Mouse (Mus musculus) hindbrain, postnatal 0 days (tissue): ENCODE results near the gene Cdt1. TPM values are rescaled to one million over a fixed set of nuclear protein-coding genes. Genes with fewer than 3 reads are reported as not detected.

Experiments
- ATAC-seq: fragments of 200-750 bp; cut with Nextera tagmentation; 2 replicates; pipeline ENCODE4 v1.8.0; 2017; ENCODE audit warnings: mild to moderate bottlenecking, moderate TSS enrichment, moderate library complexity
- DNase-seq: peaks from one replicate; pipeline ENCODE4 v3.0.0-alpha.2; 2015; ENCODE audit warnings: low spot score
- H3K27ac ChIP-seq: fragments of 300-500 bp; sonication (generic); 2 replicates; pipeline ENCODE4 v1.5.1; 2014; ENCODE audit warnings: mild to moderate bottlenecking
- H3K27me3 ChIP-seq: fragments of 300-500 bp; sonication (generic); 2 replicates; pipeline ENCODE4 v1.6.1; 2014; ENCODE audit warnings: low read length, mixed read lengths; ENCODE audit not compliant: insufficient read depth
- H3K36me3 ChIP-seq: fragments of 300-500 bp; sonication (generic); 2 replicates; pipeline ENCODE4 v1.6.1; 2014; ENCODE audit warnings: low read length, mixed read lengths; ENCODE audit not compliant: insufficient read depth
- H3K4me1 ChIP-seq: fragments of 300-500 bp; sonication (generic); 2 replicates; pipeline ENCODE4 v1.6.1; 2014; ENCODE audit warnings: antibody characterized with exemption, low read length, mixed read lengths; ENCODE audit not compliant: insufficient read depth
- H3K4me2 ChIP-seq: fragments of 300-500 bp; sonication (generic); 2 replicates; pipeline ENCODE4 v1.6.1; 2014; ENCODE audit warnings: low read depth, mild to moderate bottlenecking, low read length, moderate library complexity, mixed read lengths
- H3K4me3 ChIP-seq: fragments of 300-500 bp; sonication (generic); 2 replicates; pipeline ENCODE4 v1.5.1; 2014; ENCODE audit warnings: low read length
- H3K9ac ChIP-seq: fragments of 300-500 bp; sonication (generic); replicated peaks from 2 replicates; pipeline ENCODE4 v1.6.1; 2014; ENCODE audit warnings: mild to moderate bottlenecking, low read length, moderate library complexity, mixed read lengths
- H3K9me3 ChIP-seq: fragments of 300-500 bp; sonication (generic); 2 replicates; pipeline ENCODE4 v1.6.1; 2016; ENCODE audit warnings: low read length, mixed read lengths
- CTCF ChIP-seq: IDR thresholded peaks from 2 replicates; pipeline ENCODE4 v1.5.1; 2016; ENCODE audit warnings: antibody characterized with exemption, control low read depth, low read depth
- WGBS: fragments of 180-500 bp; shearing (Covaris S2); extraction: QIAGEN DNeasy Blood & Tissue Kit; methylation state at CpG from one replicate; pipeline ENCODE4 v1.1.7; 2014; 5-methylcytosine and 5-hydroxymethylcytosine counted together
- polyA plus RNA-seq: library from polyadenylated mRNA; unstranded; fragments of >200 nt; fragmentation: Nextera tagmentation; extraction: Ambion mirVana; gene quantifications from 2 replicates; pipeline ENCODE4 v1.2.1, GENCODE M21; 2015
- total RNA-seq: library from RNA; depleted of rRNA; stranded (reverse); fragments of >200 nt; gene quantifications from 2 replicates; pipeline ENCODE4 v1.2.3, GENCODE M21; 2014

Gene Cdt1
- total and polyA plus RNA-seq, 2 experiments from 2014 or later: 10.7 to 26.3 TPM

DNA sequence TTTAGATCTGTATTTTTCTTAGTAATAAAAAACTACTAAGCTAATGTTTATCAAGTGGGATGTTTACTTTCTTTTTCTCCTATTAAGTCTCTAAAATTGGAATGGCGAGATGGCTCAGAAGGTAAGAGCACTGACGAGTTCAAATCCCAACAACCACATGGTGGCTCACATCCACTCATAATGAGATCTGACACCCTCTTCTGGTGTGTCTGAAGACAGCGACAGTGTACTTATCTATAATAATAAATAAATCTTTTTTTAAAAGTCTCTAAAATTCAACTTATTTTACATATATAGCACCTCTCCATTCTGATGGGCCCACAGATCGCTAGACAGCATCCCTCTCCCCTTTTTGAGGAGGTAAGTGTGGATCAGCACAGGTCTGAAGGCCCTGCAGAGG lies 42.4 kb downstream of the Cdt1 start:
- H3K27ac ChIP-seq: no peak overlapping the region
- peak overlapping the region; percentile 73; the same call in 1 of the 2 replicates for H3K4me3 ChIP-seq
- ATAC-seq: no peak
- peaks cover 12% of the 10 kb centered on the region for H3K4me1 ChIP-seq
- H3K4me2 ChIP-seq: peak overlapping the region; percentile 77
- no peaks in the 10 kb centered on the region for H3K9me3 ChIP-seq
- H3K27me3 ChIP-seq: no peaks in the 10 kb centered on the region
- 45% methylated on average over 4 of the region's 4 CpGs for WGBS
- TF ChIP-seq CTCF: no peak; the same call in 1 of the 2 replicates
- no peak for DNase-seq
- H3K9ac ChIP-seq: no peak overlapping the region
- 0 out of 2 replicates have a peak, but pooled peaks cover 5% of the 10 kb centered on the region for H3K36me3 ChIP-seq

DNA sequence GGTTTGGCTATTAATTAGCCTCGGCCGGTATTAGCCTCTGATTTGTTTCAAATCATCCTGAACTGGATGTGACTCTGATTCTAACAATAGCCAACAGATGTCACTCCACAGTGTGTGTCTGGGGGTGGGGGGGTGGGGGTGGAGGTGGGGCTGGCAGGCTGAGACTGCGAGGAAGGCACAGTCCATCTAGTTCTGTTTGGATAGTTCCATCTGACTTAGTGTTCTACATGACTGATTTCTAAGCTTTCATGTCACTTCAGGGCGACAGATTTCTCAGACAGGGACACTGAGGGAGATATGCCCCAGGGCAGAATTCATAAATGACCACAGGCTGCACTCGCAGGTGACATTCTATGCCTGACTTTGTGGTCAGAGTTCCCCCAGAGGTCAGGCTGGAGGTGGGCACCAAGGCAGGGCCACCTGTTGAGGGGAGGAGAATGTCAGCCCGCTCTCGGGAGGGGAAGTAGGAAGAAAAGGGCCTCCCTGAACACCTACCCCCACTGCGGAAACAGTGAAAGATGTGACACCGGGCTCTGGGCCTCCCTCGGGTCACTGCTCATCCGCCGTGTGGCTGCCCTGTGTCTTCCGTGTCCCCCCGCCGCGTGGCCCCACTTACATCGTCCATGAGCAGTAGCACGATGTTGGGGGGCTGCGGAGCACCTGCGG lies 42.9 kb downstream of the Cdt1 start:
- no peaks in the 10 kb centered on the region for H3K9me3 ChIP-seq
- TF ChIP-seq CTCF: no peak; the same call in 1 of the 2 replicates
- 0 out of 2 replicates have a peak, but pooled peaks cover 5% of the 10 kb centered on the region for H3K36me3 ChIP-seq
- no peaks in the 10 kb centered on the region for H3K27me3 ChIP-seq
- peak overlapping the region; percentile 87 for H3K27ac ChIP-seq
- peak overlapping the region; percentile 81 for H3K9ac ChIP-seq
- peak overlapping the region; percentile 73 for H3K4me3 ChIP-seq
- 2% methylated on average over 20 of the region's 20 CpGs for WGBS
- ATAC-seq (0 out of 2 replicates have a peak, but pooled peaks have one; percentile 8), DNase-seq (peak; percentile 40)
- H3K4me2 ChIP-seq: peak overlapping the region; percentile 77
- peaks cover 12% of the 10 kb centered on the region for H3K4me1 ChIP-seq

DNA sequence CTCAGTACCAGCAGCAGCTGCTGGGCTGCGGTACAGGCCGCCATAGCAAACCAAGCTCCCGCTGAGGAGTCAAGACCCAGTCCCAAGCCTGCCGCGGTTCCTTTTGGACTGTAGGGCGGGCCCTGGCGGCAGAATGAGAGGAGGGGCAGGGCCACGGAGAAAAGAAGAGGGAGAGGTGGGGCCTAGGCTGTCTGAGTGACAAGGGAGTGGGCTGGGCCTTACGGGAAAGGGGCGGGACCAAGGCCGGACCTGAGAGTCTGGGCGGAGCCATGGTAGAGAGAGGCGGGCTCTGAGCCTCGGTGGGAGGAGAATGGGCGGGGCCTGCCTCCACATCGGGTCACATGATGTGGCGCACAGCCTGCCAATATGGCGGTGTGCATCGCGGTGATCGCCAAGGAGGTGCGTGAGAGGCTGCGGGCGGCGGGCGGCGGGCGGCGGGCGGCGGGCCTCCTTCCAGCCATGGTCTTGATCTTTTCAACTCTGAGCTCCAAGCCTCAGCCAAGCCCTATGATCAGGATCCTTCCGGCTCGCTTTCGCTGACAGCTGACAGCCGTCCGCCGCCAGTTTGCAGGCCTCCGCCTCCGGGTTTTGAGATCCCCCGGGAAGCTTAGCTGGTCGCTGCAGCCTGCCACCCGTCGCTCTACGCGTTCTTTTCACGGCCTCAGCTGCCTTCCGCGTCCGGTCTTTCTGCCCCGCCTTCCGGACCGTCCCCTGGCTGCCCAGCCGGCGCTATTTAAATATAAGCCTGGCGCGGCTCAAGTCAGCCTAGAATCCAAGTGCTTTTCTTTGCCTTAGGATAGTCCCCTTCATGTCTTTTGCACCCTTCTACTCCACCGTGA lies 43.7 kb downstream of the Cdt1 start, which contains the start of the genes Galns and Trappc2l:
TSS of gene Galns (minus strand) at position 169 of the 839 bp plus-strand sequence.
TSS of gene Trappc2l (plus strand) at position 346 of the 839 bp plus-strand sequence.
- H3K4me3 ChIP-seq: peak within 1 kb of the TSS; percentile 73
- peak within 1 kb of the TSS; percentile 81 for H3K9ac ChIP-seq
- WGBS: under 1% methylated on average over 50 of the region's 57 CpGs
- peak; percentile 99 for ATAC-seq
- H3K36me3 ChIP-seq: 0 out of 2 replicates have a peak, but pooled peaks cover 5% of the 10 kb centered on the region
- H3K27ac ChIP-seq: peak within 1 kb of the TSS; percentile 87
- no peaks in the 10 kb centered on the region for H3K27me3 ChIP-seq
- H3K9me3 ChIP-seq: no peaks in the 10 kb centered on the region
- TF ChIP-seq CTCF: peak; percentile 67
- peaks cover 12% of the 10 kb centered on the region for H3K4me1 ChIP-seq
- peak within 1 kb of the TSS; percentile 77 for H3K4me2 ChIP-seq
- peak; percentile 99 for DNase-seq

DNA sequence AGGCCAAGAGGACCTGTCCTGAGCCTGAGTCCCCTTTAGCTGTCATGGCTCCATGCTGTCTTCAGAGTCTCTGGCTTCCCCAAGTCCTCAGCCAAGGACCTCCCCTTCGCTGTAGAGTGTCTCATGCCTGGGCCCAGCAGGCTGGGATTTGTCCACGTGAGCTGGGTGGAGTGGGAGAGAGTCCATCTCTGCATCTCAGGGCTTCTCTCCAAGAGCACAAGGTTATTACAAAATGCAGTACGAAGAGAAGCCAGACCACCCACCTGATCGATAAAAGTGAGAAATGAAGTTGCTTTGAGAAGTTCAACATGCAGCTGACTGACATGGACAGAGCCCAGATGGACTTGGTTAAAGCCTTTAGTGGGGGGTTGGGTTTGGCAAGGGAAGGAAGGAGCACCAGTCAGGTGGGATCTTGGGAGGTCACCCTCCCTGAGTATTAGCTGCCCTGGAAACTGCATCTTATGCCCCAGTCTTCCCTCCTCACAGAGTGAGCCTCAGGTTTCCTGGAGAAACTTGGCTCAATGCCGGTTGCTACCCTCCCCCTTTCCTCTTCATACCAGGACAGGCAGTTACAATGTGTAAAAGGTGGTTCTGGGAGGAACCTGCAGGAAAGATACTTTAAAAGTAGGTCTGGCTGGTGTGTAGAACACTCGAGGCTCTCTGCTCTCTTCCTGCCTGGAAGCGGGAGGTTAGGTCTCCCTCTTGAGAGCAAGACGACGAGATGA lies 48.5 kb downstream of the Cdt1 start:
- Histone ChIP-seq H3K27ac (no peak overlapping the region), H3K27me3 (no peaks in the 10 kb centered on the region), H3K9me3 (no peaks in the 10 kb centered on the region), H3K36me3 (0 out of 2 replicates have a peak, but pooled peaks cover 5% of the 10 kb centered on the region), H3K9ac (no peak overlapping the region), H3K4me1 (peaks cover 6% of the 10 kb centered on the region; the same call in 1 of the 2 replicates), H3K4me2 (no peak overlapping the region), H3K4me3 (no peak overlapping the region)
- no peak for ATAC-seq
- WGBS: 72% methylated on average over 9 of the region's 9 CpGs
- no peak for DNase-seq
- TF ChIP-seq CTCF: no peak

DNA sequence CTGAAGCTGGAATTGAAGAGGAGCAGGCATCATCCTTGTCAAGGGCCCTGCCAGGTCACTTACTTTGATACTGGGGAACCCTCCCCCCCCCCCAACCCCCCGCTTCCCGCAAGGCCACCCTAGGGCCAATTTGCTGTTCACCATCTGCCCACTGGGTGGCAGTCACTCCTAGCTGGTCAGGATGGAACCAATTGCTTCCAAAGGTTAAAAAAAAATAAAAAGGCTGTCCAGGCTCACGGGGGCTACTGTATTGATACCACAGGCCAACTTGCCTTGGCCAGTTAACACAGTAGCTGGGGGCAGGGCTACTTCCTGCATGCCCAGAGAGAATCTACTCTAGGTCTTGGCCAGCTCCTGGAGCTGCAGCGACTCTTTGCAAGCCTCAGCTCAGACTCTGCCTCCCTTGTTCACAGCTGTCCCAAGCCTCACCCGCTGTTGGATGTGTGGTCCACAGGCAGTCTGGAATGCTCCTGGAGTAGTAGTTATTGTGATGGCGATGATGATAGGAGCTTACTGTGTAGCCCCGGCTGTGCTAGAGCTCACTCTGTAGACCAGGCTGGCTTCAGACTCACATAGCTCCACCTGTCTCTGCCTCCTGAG lies 50.2 kb downstream of the Cdt1 start:
- Histone ChIP-seq H3K9me3 (no peaks in the 10 kb centered on the region), H3K27me3 (no peaks in the 10 kb centered on the region), H3K36me3 (0 out of 2 replicates have a peak, but pooled peaks cover 5% of the 10 kb centered on the region), H3K4me3 (no peak overlapping the region), H3K4me1 (no peaks in the 10 kb centered on the region), H3K9ac (no peak overlapping the region), H3K27ac (no peak overlapping the region), H3K4me2 (no peak overlapping the region)
- TF ChIP-seq CTCF: peak; percentile 75
- peak; percentile 89 for DNase-seq
- ATAC-seq: peak; percentile 25; the same call in 1 of the 2 replicates
- WGBS: 29% methylated on average over 5 of the region's 7 CpGs
